Mouse (Mus musculus): ENCODE data around the gene Brd1. TPM values are rescaled to one million over a fixed set of nuclear protein-coding genes. Genes with fewer than 3 reads are reported as not detected.
A peak's percentile ranks its signal among the peaks of the same experiment; 100 is the strongest.

The Brd1 gene
- polyA plus RNA-seq, 1 experiment from 2014 or later, result 27.2 TPM

DNA sequence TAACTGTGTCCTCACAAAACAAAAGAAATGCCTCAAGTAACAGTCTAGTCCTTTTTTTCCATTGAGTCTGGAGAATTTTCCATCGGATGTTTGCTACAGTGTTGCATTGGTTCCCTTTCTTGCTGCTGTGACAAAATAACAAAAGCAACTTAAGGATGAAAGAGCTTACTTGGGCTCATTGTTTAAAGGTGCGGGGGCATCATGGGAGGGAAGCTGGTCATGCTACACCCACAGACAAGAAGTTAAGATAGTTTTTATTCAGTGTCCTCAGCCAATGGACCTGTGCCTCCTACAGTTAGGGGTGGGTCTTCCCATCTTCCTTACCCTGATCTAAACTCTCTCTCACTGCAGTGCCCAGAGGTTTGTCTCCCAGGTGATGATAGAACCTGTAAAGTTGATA is 4.4 kb upstream of the Brd1 start:
- Histone ChIP-seq H3K4me2 (replicated peaks; ENCODE audit: low read depth, low read length) (no peak overlapping the region), H3K9me3 (ENCODE audit: control insufficient read depth, low read length) (no peaks in the 10 kb centered on the region), H3K36me3 (ENCODE audit: control insufficient read depth, insufficient read depth, low read length) (no peaks in the 10 kb centered on the region), H3K27me3 (ENCODE audit: control insufficient read depth, insufficient read depth, low read length) (no peaks in the 10 kb centered on the region), H3K4me1 (ENCODE audit: control insufficient read depth, insufficient read depth, low read length) (peaks cover 9% of the 10 kb centered on the region; the same call in 1 of the 2 replicates), H3K27ac (ENCODE audit: low read depth, low read length) (no peak overlapping the region), H3K4me3 (ENCODE audit: low read length) (no peak overlapping the region), H3K9ac (ENCODE audit: low read depth, low read length) (no peak overlapping the region)
- 85% methylated on average over 2 of the region's 2 CpGs for WGBS
- ATAC-seq (ENCODE audit: low FRiP score, low TSS enrichment), result no peak

DNA sequence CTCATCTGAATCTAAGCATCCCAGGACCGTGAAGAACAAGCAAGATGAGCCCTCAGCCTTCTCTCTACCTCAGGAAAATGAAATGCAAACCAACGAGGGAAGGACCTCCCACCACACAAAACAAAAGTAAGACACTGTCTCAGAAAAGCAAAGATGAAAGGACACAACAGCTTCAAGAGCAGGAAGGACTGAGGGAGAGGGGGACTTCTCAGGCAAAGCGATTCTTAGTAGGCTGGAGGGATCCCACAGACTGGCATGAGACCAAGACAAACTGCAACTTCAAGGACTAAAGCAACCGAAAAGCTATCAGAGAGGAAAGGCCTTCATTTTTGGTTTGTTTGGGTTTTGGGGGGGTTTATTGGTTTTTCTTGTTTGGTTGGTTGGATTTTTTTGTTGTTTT is 2.1 kb upstream of the Brd1 start:
- H3K4me2 ChIP-seq (replicated peaks; ENCODE audit: low read depth, low read length), result no peak overlapping the region
- H3K9ac ChIP-seq (ENCODE audit: low read depth, low read length), result no peak overlapping the region
- H3K9me3 ChIP-seq (ENCODE audit: control insufficient read depth, low read length), result no peaks in the 10 kb centered on the region
- no peak for ATAC-seq (ENCODE audit: low FRiP score, low TSS enrichment)
- H3K4me1 ChIP-seq (ENCODE audit: control insufficient read depth, insufficient read depth, low read length), result peaks cover 22% of the 10 kb centered on the region; the same call in 1 of the 2 replicates
- H3K4me3 ChIP-seq (ENCODE audit: low read length), result no peak overlapping the region
- 63% methylated on average over 4 of the region's 4 CpGs for WGBS
- H3K36me3 ChIP-seq (ENCODE audit: control insufficient read depth, insufficient read depth, low read length), result no peaks in the 10 kb centered on the region
- H3K27me3 ChIP-seq (ENCODE audit: control insufficient read depth, insufficient read depth, low read length), result no peaks in the 10 kb centered on the region
- no peak overlapping the region for H3K27ac ChIP-seq (ENCODE audit: low read depth, low read length)

DNA sequence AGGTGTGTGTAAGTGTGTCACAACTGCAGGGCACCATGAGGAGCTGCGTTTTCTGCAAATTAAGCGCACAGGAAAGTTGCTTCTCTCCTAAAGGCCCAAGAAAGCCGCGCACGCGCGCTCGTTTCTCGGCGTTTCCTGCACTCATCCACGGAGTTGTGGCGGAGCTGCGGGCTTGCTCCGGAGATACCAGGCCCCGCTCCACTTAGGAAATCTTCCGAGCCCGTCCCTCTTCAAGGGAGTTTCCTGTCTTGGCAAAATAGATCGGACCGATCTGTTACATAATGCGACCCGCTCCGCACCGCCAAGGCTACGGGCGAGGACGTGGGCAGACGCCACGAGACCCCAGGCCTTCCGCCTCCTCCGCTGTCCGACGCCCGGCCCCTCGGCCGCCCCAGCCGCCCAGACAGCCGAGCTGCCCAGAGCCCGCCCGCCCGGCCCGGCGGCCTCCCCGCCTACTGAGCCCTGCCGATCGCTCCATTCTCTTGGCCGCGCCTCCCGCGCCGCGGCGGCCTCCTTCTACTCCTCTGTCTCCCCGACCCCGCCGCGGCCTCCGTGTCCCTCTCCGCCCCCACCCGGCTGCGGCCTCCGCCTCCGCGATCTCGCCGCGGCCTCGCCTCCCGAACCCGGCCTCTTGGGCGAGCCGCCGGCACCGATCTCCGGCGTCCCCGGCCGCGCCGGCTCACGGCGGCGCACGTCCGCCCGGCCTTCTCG is 837 bp downstream of the Brd1 start:
- Histone ChIP-seq H3K36me3 (ENCODE audit: control insufficient read depth, insufficient read depth, low read length) (peaks cover 26% of the 10 kb centered on the region), H3K9me3 (ENCODE audit: control insufficient read depth, low read length) (no peaks in the 10 kb centered on the region), H3K27me3 (ENCODE audit: control insufficient read depth, insufficient read depth, low read length) (no peaks in the 10 kb centered on the region), H3K9ac (ENCODE audit: low read depth, low read length) (peak overlapping the region; percentile 100), H3K4me1 (ENCODE audit: control insufficient read depth, insufficient read depth, low read length) (peaks cover 23% of the 10 kb centered on the region; the same call in 1 of the 2 replicates), H3K27ac (ENCODE audit: low read depth, low read length) (peak overlapping the region; percentile 86), H3K4me3 (ENCODE audit: low read length) (peak overlapping the region; percentile 99), H3K4me2 (replicated peaks; ENCODE audit: low read depth, low read length) (peak overlapping the region; percentile 79)
- ATAC-seq (ENCODE audit: low FRiP score, low TSS enrichment), result peak; percentile 47
- under 1% methylated on average over 58 of the region's 86 CpGs for WGBS

DNA sequence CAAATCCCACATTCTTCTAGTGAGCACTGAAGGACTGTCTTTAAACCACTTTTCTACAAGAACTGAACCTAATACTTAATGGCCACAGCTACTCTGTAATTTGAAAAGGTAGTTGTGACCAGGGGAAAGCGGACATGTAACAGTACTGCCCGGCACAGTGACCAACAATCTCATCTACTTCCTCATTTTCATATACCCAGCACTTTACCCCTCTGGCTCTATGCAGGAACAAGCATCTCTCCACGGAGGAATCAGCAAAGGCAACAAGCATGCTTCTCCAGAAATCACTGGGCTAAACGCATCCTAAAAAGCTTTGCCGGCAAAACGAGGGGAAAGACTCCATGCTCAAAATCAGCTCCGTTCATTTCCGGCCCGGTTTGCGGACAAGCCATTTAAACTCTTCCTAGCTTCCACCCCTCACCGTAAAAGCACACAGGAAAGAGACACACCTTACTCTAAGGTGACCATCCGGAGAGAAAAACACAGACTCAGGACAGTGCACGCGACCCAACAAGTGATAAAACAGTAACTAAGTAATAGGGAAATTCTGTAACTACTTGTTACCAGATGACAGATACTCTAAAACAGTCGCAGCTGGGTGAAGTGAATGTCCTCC is 1.5 kb downstream of the Brd1 start:
- Histone ChIP-seq H3K9me3 (ENCODE audit: control insufficient read depth, low read length) (no peaks in the 10 kb centered on the region), H3K36me3 (ENCODE audit: control insufficient read depth, insufficient read depth, low read length) (peaks cover 30% of the 10 kb centered on the region), H3K4me2 (replicated peaks; ENCODE audit: low read depth, low read length) (peak overlapping the region; percentile 79), H3K4me1 (ENCODE audit: control insufficient read depth, insufficient read depth, low read length) (peaks cover 23% of the 10 kb centered on the region; the same call in 1 of the 2 replicates), H3K9ac (ENCODE audit: low read depth, low read length) (peak overlapping the region; percentile 100), H3K27ac (ENCODE audit: low read depth, low read length) (no peak overlapping the region), H3K27me3 (ENCODE audit: control insufficient read depth, insufficient read depth, low read length) (no peaks in the 10 kb centered on the region), H3K4me3 (ENCODE audit: low read length) (peak overlapping the region; percentile 99)
- WGBS, result 11% methylated on average over 15 of the region's 15 CpGs
- no peak for ATAC-seq (ENCODE audit: low FRiP score, low TSS enrichment)

DNA sequence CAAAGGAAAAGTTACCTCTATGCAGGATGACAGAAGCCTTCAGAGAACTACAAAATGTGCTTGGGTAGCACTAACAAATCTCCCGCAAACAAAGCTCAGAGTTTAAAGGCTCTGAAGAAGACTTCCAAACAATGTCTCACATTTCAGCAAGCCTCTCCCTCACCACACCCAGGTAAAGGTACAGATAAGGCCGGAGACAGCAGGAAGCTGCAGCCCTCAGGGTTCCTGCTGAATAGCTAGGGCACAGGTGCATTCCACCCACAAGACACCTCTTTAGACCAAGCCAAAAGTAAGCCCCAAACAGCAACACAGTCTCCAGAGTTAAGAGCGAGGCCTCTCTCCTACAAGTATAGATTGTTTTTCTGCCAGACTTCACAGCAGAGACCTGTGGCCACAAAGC is 3.3 kb downstream of the Brd1 start:
- Histone ChIP-seq H3K27me3 (ENCODE audit: control insufficient read depth, insufficient read depth, low read length) (no peaks in the 10 kb centered on the region), H3K9ac (ENCODE audit: low read depth, low read length) (no peak overlapping the region), H3K4me1 (ENCODE audit: control insufficient read depth, insufficient read depth, low read length) (peaks cover 23% of the 10 kb centered on the region; the same call in 1 of the 2 replicates), H3K27ac (ENCODE audit: low read depth, low read length) (no peak overlapping the region), H3K36me3 (ENCODE audit: control insufficient read depth, insufficient read depth, low read length) (peaks cover 41% of the 10 kb centered on the region), H3K9me3 (ENCODE audit: control insufficient read depth, low read length) (no peaks in the 10 kb centered on the region), H3K4me2 (replicated peaks; ENCODE audit: low read depth, low read length) (no peak overlapping the region), H3K4me3 (ENCODE audit: low read length) (no peak overlapping the region)
- ATAC-seq (ENCODE audit: low FRiP score, low TSS enrichment), result no peak
- 86% methylated on average over 3 of the region's 3 CpGs for WGBS

DNA sequence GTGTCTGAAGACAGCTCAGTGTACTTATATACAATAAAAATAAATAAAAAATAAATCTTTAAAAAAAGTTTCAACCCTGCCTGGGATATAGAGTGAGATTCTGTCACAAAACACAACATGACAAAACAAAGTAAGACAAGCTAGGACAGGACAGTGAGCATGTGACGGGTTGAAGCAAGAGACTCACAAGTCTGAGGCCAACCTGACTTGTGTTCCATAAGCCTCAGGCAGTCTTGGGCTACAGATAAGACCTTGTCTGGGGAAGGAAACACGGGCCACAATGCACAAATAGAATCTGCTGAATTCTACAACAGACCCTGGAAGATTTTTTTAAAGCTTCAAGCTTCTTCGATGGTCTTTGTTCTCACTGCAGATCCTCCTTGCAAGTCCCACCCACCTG is 6.8 kb downstream of the Brd1 start:
- 95% methylated on average over 3 of the region's 3 CpGs for WGBS
- ATAC-seq (ENCODE audit: low FRiP score, low TSS enrichment), result no peak

DNA sequence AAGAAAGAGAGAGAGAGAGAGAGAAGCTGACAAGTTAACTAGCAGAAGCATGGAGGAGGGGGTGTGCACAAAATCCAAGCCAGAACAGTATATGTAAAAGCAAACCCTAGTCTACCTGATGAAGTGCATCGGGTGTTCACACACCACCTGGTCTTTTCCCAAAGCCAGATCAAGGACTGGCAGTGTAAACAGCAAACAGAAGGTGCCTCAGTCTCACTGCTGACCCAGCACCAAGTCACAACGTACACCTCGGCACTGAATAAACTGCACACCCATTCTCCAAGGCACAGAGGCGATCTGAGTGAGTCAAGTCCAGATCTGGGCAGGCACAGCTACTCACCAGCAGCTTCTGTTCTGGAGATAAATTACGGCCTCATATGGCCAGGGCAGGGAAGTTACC is 9.0 kb downstream of the Brd1 start:
- Histone ChIP-seq H3K9me3 (ENCODE audit: control insufficient read depth, low read length) (no peaks in the 10 kb centered on the region), H3K4me1 (ENCODE audit: control insufficient read depth, insufficient read depth, low read length) (no peaks in the 10 kb centered on the region), H3K4me3 (ENCODE audit: low read length) (no peak overlapping the region), H3K4me2 (replicated peaks; ENCODE audit: low read depth, low read length) (no peak overlapping the region), H3K9ac (ENCODE audit: low read depth, low read length) (no peak overlapping the region), H3K27me3 (ENCODE audit: control insufficient read depth, insufficient read depth, low read length) (no peaks in the 10 kb centered on the region), H3K36me3 (ENCODE audit: control insufficient read depth, insufficient read depth, low read length) (peaks cover 84% of the 10 kb centered on the region), H3K27ac (ENCODE audit: low read depth, low read length) (no peak overlapping the region)
- WGBS, result 88% methylated on average over 5 of the region's 5 CpGs
- ATAC-seq (ENCODE audit: low FRiP score, low TSS enrichment), result no peak

More for the DNA sequence above, 6.8 kb downstream of the Brd1 start:
- H3K4me3 ChIP-seq (ENCODE audit: low read length), result no peak overlapping the region
- H3K36me3 ChIP-seq (ENCODE audit: control insufficient read depth, insufficient read depth, low read length), result peaks cover 75% of the 10 kb centered on the region
- H3K4me2 ChIP-seq (replicated peaks; ENCODE audit: low read depth, low read length), result no peak overlapping the region
- H3K4me1 ChIP-seq (ENCODE audit: control insufficient read depth, insufficient read depth, low read length), result peaks cover 16% of the 10 kb centered on the region; the same call in 1 of the 2 replicates
- no peak overlapping the region for H3K27ac ChIP-seq (ENCODE audit: low read depth, low read length)
- no peaks in the 10 kb centered on the region for H3K9me3 ChIP-seq (ENCODE audit: control insufficient read depth, low read length)
- no peak overlapping the region for H3K9ac ChIP-seq (ENCODE audit: low read depth, low read length)
- no peaks in the 10 kb centered on the region for H3K27me3 ChIP-seq (ENCODE audit: control insufficient read depth, insufficient read depth, low read length)

DNA sequence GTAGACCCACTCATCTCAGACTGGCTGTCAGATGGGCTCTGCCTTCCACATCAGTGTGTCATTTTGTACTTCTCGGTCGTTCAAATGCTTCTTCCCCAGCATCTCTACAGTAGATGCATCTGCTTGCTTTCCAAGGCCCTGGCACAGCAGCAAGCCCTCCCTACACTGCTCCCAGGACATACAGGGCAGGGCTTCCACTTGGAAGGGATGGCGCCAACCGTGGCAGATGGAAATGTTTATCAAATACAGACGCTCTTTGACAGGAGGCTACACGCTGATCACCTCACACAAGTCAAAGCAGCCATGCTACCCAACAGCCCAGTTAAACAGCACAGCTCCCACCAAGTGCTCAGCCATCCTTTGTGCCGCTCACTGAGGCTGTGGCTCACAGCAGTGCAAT is 9.7 kb downstream of the Brd1 start:
- no peaks in the 10 kb centered on the region for H3K9me3 ChIP-seq (ENCODE audit: control insufficient read depth, low read length)
- no peak overlapping the region for H3K4me2 ChIP-seq (replicated peaks; ENCODE audit: low read depth, low read length)
- H3K9ac ChIP-seq (ENCODE audit: low read depth, low read length), result no peak overlapping the region
- H3K4me3 ChIP-seq (ENCODE audit: low read length), result no peak overlapping the region
- peaks cover 81% of the 10 kb centered on the region for H3K36me3 ChIP-seq (ENCODE audit: control insufficient read depth, insufficient read depth, low read length)
- no peaks in the 10 kb centered on the region for H3K27me3 ChIP-seq (ENCODE audit: control insufficient read depth, insufficient read depth, low read length)
- WGBS, result 92% methylated on average over 7 of the region's 7 CpGs
- ATAC-seq (ENCODE audit: low FRiP score, low TSS enrichment), result no peak
- H3K4me1 ChIP-seq (ENCODE audit: control insufficient read depth, insufficient read depth, low read length), result no peaks in the 10 kb centered on the region
- no peak overlapping the region for H3K27ac ChIP-seq (ENCODE audit: low read depth, low read length)

DNA sequence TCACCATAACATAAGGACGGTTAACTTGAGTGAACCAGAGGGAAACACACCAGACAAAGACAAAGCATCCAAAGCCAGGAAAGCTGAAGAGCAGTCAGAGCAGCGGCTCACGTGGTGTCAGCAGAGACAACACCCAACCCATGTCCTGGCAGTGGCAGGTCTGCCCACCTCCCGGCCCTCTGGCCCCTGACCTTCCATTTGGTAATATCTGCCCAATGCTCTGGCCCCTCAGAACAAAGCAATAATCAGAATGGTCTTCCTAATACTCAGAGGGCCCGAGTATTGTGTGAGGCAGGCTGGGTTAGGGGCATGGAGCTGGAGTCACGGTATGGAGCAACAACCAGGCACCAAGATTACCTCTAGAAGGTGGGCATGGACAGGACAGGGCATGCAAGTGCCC is 10.8 kb downstream of the Brd1 start:
- Histone ChIP-seq H3K9ac (ENCODE audit: low read depth, low read length) (no peak overlapping the region), H3K4me2 (replicated peaks; ENCODE audit: low read depth, low read length) (no peak overlapping the region), H3K36me3 (ENCODE audit: control insufficient read depth, insufficient read depth, low read length) (peaks cover 76% of the 10 kb centered on the region), H3K4me3 (ENCODE audit: low read length) (no peak overlapping the region), H3K9me3 (ENCODE audit: control insufficient read depth, low read length) (no peaks in the 10 kb centered on the region), H3K27me3 (ENCODE audit: control insufficient read depth, insufficient read depth, low read length) (no peaks in the 10 kb centered on the region), H3K27ac (ENCODE audit: low read depth, low read length) (no peak overlapping the region), H3K4me1 (ENCODE audit: control insufficient read depth, insufficient read depth, low read length) (no peaks in the 10 kb centered on the region)
- no peak for ATAC-seq (ENCODE audit: low FRiP score, low TSS enrichment)
- 83% methylated on average over 6 of the region's 6 CpGs for WGBS

Measured in kidney, embryonic 14.5 days (tissue).